Mouse (Mus musculus): ENCODE measurements at regions not wholly inside any gene's neighbourhood (a gene's known extent, or its start where the extent isn't known, plus 50 kb on each side); places are given as distances from the start of the nearest gene placed in this dataset.

GRCm38 (mm10) chr10:16866914-16867313 lies 856.1 kb upstream of the Cited2 start:
- 68% methylated on average over 2 of the region's 2 CpGs for WGBS
- Histone ChIP-seq H3K4me3 (ENCODE audit: low read depth, low read length) (no peak overlapping the region), H3K27me3 (ENCODE audit: control insufficient read depth, insufficient read depth, low read length) (no peaks in the 10 kb centered on the region), H3K9ac (replicated peaks; ENCODE audit: low read depth, low read length) (no peak overlapping the region), H3K36me3 (ENCODE audit: control insufficient read depth, insufficient read depth, low read length) (no peaks in the 10 kb centered on the region), H3K4me1 (ENCODE audit: control insufficient read depth, insufficient read depth, low read length) (no peaks in the 10 kb centered on the region), H3K9me3 (ENCODE audit: control insufficient read depth, low read depth, low read length) (no peaks in the 10 kb centered on the region), H3K4me2 (replicated peaks; ENCODE audit: low read depth, low read length) (no peak overlapping the region), H3K27ac (ENCODE audit: low read length) (no peak overlapping the region)
- no peak for ATAC-seq (ENCODE audit: insufficient number of reproducible peaks, insufficient read depth, low FRiP score, low read depth)

DNA sequence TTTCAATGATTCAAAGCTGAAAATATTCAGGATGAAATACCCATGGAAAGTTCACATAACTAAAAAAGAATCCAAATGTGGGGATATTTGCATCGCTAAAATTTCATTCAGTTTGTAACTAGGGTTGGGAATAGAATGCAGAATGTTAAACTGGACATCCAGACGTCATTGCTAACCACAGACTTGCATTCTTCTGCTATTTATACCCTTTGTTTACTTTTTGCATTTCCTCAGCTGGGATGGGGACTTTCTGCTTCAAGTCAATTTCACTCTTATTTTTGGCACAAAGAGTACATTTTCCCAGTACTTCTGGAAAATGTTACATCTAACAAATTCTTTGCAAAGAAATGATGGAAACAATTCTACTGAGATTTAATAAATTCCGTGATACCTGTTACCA lies 848.9 kb upstream of the Cited2 start:
- no peak overlapping the region for H3K4me3 ChIP-seq (ENCODE audit: low read depth, low read length)
- H3K4me2 ChIP-seq (replicated peaks; ENCODE audit: low read depth, low read length) = no peak overlapping the region
- no peaks in the 10 kb centered on the region for H3K36me3 ChIP-seq (ENCODE audit: control insufficient read depth, insufficient read depth, low read length)
- H3K9ac ChIP-seq (replicated peaks; ENCODE audit: low read depth, low read length) = no peak overlapping the region
- H3K4me1 ChIP-seq (ENCODE audit: control insufficient read depth, insufficient read depth, low read length) = no peaks in the 10 kb centered on the region
- H3K9me3 ChIP-seq (ENCODE audit: control insufficient read depth, low read depth, low read length) = no peaks in the 10 kb centered on the region
- H3K27ac ChIP-seq (ENCODE audit: low read length) = no peak overlapping the region
- ATAC-seq (ENCODE audit: insufficient number of reproducible peaks, insufficient read depth, low FRiP score, low read depth) = no peak
- 50% methylated on average over 3 of the region's 3 CpGs for WGBS
- H3K27me3 ChIP-seq (ENCODE audit: control insufficient read depth, insufficient read depth, low read length) = no peaks in the 10 kb centered on the region

DNA sequence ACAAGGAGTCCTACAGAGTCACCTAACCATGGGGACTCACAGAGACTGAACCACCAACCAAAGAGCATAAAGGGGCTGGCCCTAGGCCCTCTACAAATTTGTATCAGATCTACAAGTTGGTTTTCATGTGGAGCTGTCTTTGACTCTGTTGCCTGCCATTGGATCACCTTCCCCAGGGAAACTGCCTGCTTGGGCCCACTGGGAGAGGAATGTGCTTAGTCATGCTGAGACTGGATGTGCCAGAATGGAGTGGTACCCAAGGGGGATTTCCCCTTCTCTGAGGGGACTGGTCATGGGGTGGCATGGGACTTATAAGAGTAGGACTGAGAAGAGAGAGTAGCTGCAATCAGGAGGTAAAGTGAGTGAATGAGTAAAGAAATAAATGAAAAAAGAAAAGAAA lies 844.8 kb upstream of the Cited2 start:
- no peak overlapping the region for H3K4me3 ChIP-seq (ENCODE audit: low read depth, low read length)
- no peak overlapping the region for H3K4me2 ChIP-seq (replicated peaks; ENCODE audit: low read depth, low read length)
- no peak overlapping the region for H3K27ac ChIP-seq (ENCODE audit: low read length)
- H3K36me3 ChIP-seq (ENCODE audit: control insufficient read depth, insufficient read depth, low read length) = no peaks in the 10 kb centered on the region
- no peak for ATAC-seq (ENCODE audit: insufficient number of reproducible peaks, insufficient read depth, low FRiP score, low read depth)
- H3K4me1 ChIP-seq (ENCODE audit: control insufficient read depth, insufficient read depth, low read length) = no peaks in the 10 kb centered on the region
- no peaks in the 10 kb centered on the region for H3K27me3 ChIP-seq (ENCODE audit: control insufficient read depth, insufficient read depth, low read length)
- H3K9ac ChIP-seq (replicated peaks; ENCODE audit: low read depth, low read length) = no peak overlapping the region
- no peaks in the 10 kb centered on the region for H3K9me3 ChIP-seq (ENCODE audit: control insufficient read depth, low read depth, low read length)

- H3K27me3 ChIP-seq (ENCODE audit: control insufficient read depth, insufficient read depth, low read length) = no peaks in the 10 kb centered on the region
- H3K9ac ChIP-seq (replicated peaks; ENCODE audit: low read depth, low read length) = no peak overlapping the region
- no peak for ATAC-seq (ENCODE audit: insufficient number of reproducible peaks, insufficient read depth, low FRiP score, low read depth)
- no peaks in the 10 kb centered on the region for H3K9me3 ChIP-seq (ENCODE audit: control insufficient read depth, low read depth, low read length)
- no peak overlapping the region for H3K4me2 ChIP-seq (replicated peaks; ENCODE audit: low read depth, low read length)
- H3K4me1 ChIP-seq (ENCODE audit: control insufficient read depth, insufficient read depth, low read length) = no peaks in the 10 kb centered on the region
- H3K4me3 ChIP-seq (ENCODE audit: low read depth, low read length) = no peak overlapping the region
- H3K27ac ChIP-seq (ENCODE audit: low read length) = no peak overlapping the region
- no peaks in the 10 kb centered on the region for H3K36me3 ChIP-seq (ENCODE audit: control insufficient read depth, insufficient read depth, low read length)
These were observed 829.7 kb upstream of the Cited2 start for GRCm38 (mm10) chr10:16893316-16893715.

DNA sequence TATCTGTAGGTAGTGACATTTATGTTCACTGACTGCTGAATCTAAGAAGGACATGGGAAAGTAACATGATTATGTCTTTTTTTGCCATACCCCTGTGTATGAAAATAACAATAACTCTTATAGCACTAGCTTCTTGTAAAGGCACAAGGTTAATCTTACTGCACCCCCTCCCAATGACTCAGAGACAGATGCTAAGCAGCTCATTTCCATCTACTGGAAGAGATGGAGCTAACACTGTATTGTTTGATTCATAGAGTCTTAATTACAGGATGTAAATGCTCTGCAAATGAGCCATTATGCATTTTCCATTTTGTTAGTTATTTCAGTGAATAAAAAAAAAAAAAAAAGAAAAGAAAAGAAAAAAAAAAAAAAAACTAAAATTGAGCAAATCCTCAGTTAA lies 827.7 kb upstream of the Cited2 start:
- no peaks in the 10 kb centered on the region for H3K36me3 ChIP-seq (ENCODE audit: control insufficient read depth, insufficient read depth, low read length)
- no peak for ATAC-seq (ENCODE audit: insufficient number of reproducible peaks, insufficient read depth, low FRiP score, low read depth)

DNA sequence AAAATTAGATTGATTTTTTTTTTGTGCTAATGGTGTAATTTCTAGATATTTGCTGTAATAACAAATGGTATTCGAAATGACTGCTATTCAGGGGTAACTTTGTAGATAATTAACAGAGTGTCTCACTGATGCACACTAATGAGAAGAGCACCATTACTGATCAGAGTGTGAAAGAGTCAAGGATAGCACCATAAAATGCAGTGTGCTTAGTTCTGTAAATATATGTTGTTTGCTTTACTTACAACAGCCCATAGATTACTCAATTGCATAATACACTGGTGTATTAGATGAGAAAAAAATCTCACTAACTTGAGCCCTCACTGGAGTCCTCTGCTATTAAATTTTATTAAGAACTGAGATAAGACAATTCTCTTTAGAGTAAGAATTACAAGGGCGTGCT lies 800.1 kb upstream of the Cited2 start:
- H3K27me3 ChIP-seq (ENCODE audit: control insufficient read depth, insufficient read depth, low read length) = no peaks in the 10 kb centered on the region
- no peak overlapping the region for H3K9ac ChIP-seq (replicated peaks; ENCODE audit: low read depth, low read length)
- no peak overlapping the region for H3K4me2 ChIP-seq (replicated peaks; ENCODE audit: low read depth, low read length)
- no peak for ATAC-seq (ENCODE audit: insufficient number of reproducible peaks, insufficient read depth, low FRiP score, low read depth)
- no peaks in the 10 kb centered on the region for H3K36me3 ChIP-seq (ENCODE audit: control insufficient read depth, insufficient read depth, low read length)
- no peaks in the 10 kb centered on the region for H3K9me3 ChIP-seq (ENCODE audit: control insufficient read depth, low read depth, low read length)
- H3K27ac ChIP-seq (ENCODE audit: low read length) = no peak overlapping the region
- WGBS = 60% methylated on average over 2 of the region's 2 CpGs
- H3K4me1 ChIP-seq (ENCODE audit: control insufficient read depth, insufficient read depth, low read length) = no peaks in the 10 kb centered on the region
- no peak overlapping the region for H3K4me3 ChIP-seq (ENCODE audit: low read depth, low read length)

More for the DNA sequence above, 827.7 kb upstream of the Cited2 start:
- Histone ChIP-seq H3K9ac (replicated peaks; ENCODE audit: low read depth, low read length) (no peak overlapping the region), H3K27ac (ENCODE audit: low read length) (no peak overlapping the region), H3K4me2 (replicated peaks; ENCODE audit: low read depth, low read length) (no peak overlapping the region), H3K9me3 (ENCODE audit: control insufficient read depth, low read depth, low read length) (no peaks in the 10 kb centered on the region), H3K27me3 (ENCODE audit: control insufficient read depth, insufficient read depth, low read length) (no peaks in the 10 kb centered on the region), H3K4me1 (ENCODE audit: control insufficient read depth, insufficient read depth, low read length) (no peaks in the 10 kb centered on the region), H3K4me3 (ENCODE audit: low read depth, low read length) (no peak overlapping the region)

DNA sequence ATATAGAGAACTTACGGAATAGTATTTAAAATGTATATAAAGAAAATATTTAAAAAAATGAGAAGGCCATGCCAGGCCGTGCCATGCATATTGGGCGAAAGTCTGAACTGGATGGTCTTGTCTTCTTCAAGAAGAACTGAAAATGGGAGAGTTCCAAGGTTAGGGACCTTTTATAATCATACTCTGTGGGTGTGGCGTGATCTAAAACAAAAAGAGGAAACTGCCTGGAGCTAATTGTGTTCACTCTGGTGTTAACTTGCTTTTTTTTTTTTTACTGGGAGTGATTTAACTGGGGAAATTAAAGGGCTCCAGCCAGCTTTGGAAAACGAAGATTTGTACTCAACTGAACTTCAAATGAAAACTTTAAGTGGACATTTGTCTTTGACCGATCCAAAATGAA lies 799.2 kb upstream of the Cited2 start:
- Histone ChIP-seq H3K36me3 (ENCODE audit: control insufficient read depth, insufficient read depth, low read length) (no peaks in the 10 kb centered on the region), H3K27ac (ENCODE audit: low read length) (no peak overlapping the region), H3K27me3 (ENCODE audit: control insufficient read depth, insufficient read depth, low read length) (no peaks in the 10 kb centered on the region), H3K9ac (replicated peaks; ENCODE audit: low read depth, low read length) (no peak overlapping the region), H3K4me2 (replicated peaks; ENCODE audit: low read depth, low read length) (no peak overlapping the region), H3K4me1 (ENCODE audit: control insufficient read depth, insufficient read depth, low read length) (no peaks in the 10 kb centered on the region), H3K4me3 (ENCODE audit: low read depth, low read length) (no peak overlapping the region), H3K9me3 (ENCODE audit: control insufficient read depth, low read depth, low read length) (no peaks in the 10 kb centered on the region)
- no peak for ATAC-seq (ENCODE audit: insufficient number of reproducible peaks, insufficient read depth, low FRiP score, low read depth)
- WGBS = 83% methylated on average over 6 of the region's 6 CpGs

- WGBS = 84% methylated on average over 4 of the region's 4 CpGs
- Histone ChIP-seq H3K4me3 (ENCODE audit: low read depth, low read length) (no peak overlapping the region), H3K36me3 (ENCODE audit: control insufficient read depth, insufficient read depth, low read length) (no peaks in the 10 kb centered on the region), H3K9me3 (ENCODE audit: control insufficient read depth, low read depth, low read length) (no peaks in the 10 kb centered on the region), H3K4me1 (ENCODE audit: control insufficient read depth, insufficient read depth, low read length) (no peaks in the 10 kb centered on the region), H3K4me2 (replicated peaks; ENCODE audit: low read depth, low read length) (no peak overlapping the region), H3K9ac (replicated peaks; ENCODE audit: low read depth, low read length) (no peak overlapping the region), H3K27me3 (ENCODE audit: control insufficient read depth, insufficient read depth, low read length) (no peaks in the 10 kb centered on the region), H3K27ac (ENCODE audit: low read length) (no peak overlapping the region)
- ATAC-seq (ENCODE audit: insufficient number of reproducible peaks, insufficient read depth, low FRiP score, low read depth) = no peak
These were observed 785.3 kb upstream of the Cited2 start for GRCm38 (mm10) chr10:16937705-16938104.

- H3K27ac ChIP-seq (ENCODE audit: low read length) = no peak overlapping the region
- no peaks in the 10 kb centered on the region for H3K4me1 ChIP-seq (ENCODE audit: control insufficient read depth, insufficient read depth, low read length)
- no peak overlapping the region for H3K4me3 ChIP-seq (ENCODE audit: low read depth, low read length)
- no peaks in the 10 kb centered on the region for H3K9me3 ChIP-seq (ENCODE audit: control insufficient read depth, low read depth, low read length)
- H3K9ac ChIP-seq (replicated peaks; ENCODE audit: low read depth, low read length) = no peak overlapping the region
- ATAC-seq (ENCODE audit: insufficient number of reproducible peaks, insufficient read depth, low FRiP score, low read depth) = no peak
- no peaks in the 10 kb centered on the region for H3K27me3 ChIP-seq (ENCODE audit: control insufficient read depth, insufficient read depth, low read length)
- WGBS = 47% methylated on average over 1 of the region's 1 CpGs
- no peak overlapping the region for H3K4me2 ChIP-seq (replicated peaks; ENCODE audit: low read depth, low read length)
- H3K36me3 ChIP-seq (ENCODE audit: control insufficient read depth, insufficient read depth, low read length) = no peaks in the 10 kb centered on the region
These were observed 771.4 kb upstream of the Cited2 start for GRCm38 (mm10) chr10:16951636-16952035.

All from stomach, embryonic 14.5 days (tissue).